17 mouse cellular contexts compared by ENCODE assay signal in genomic region chr4:133662421-133662820, GRCm38 (mm10).
"Had no signal": no experiment of that assay in that cellular context is flagged by ENCODE, and none has a peak within 500 bp of the region (broad histone marks: within the 10 kb centered on the region; RNA-seq: fewer than 3 reads in every experiment).

No protein-coding gene starts in this region.

- H3K27ac ChIP-seq: liver, embryonic 14.5 days; midbrain, embryonic 10.5 days; midbrain, embryonic 13.5 days; midbrain, embryonic 15.5 days; neural tube, embryonic 13.5 days; neural tube, embryonic 15.5 days; stomach, embryonic 15.5 days; stomach, postnatal 0 days had no signal

- H3K4me3 ChIP-seq: midbrain, embryonic 10.5 days; midbrain, embryonic 13.5 days; midbrain, embryonic 15.5 days; myocyte; neural tube, embryonic 13.5 days; neural tube, embryonic 15.5 days; stomach, embryonic 15.5 days had no signal

- DNase-seq: lung, adult 18-20 months; lung, embryonic 14.5 days; lung, postnatal 10 days; lung, postnatal 4 days; retina, postnatal 1 day; right cerebral cortex, postnatal 14 days; thymus, adult 2 months; thymus, postnatal 25 days had no signal

- H3K4me2 ChIP-seq: lung, embryonic 14.5 days; midbrain, embryonic 13.5 days; midbrain, embryonic 15.5 days; neural tube, embryonic 13.5 days; neural tube, embryonic 15.5 days; stomach, embryonic 15.5 days had no signal

- ATAC-seq: midbrain, embryonic 13.5 days; midbrain, embryonic 15.5 days had no signal

- H3K27me3 ChIP-seq: midbrain, embryonic 13.5 days; midbrain, embryonic 15.5 days; neural tube, embryonic 13.5 days; neural tube, embryonic 15.5 days; stomach, embryonic 15.5 days had no signal

- H3K9ac ChIP-seq: liver, embryonic 14.5 days; lung, embryonic 14.5 days; midbrain, embryonic 13.5 days; midbrain, embryonic 15.5 days; neural tube, embryonic 13.5 days; neural tube, embryonic 15.5 days; stomach, embryonic 15.5 days had no signal

- H3K9me3 ChIP-seq: midbrain, embryonic 10.5 days; midbrain, embryonic 13.5 days; midbrain, embryonic 15.5 days; neural tube, embryonic 13.5 days; neural tube, embryonic 15.5 days; stomach, embryonic 15.5 days had no signal
